Mouse (Mus musculus) gastrocnemius, postnatal 14 days (tissue): ENCODE measurements around the gene Selenov. TPM values are rescaled to one million over a fixed set of nuclear protein-coding genes. Genes with fewer than 3 reads are reported as not detected.
"Not testable (repeated sequence)": the region's sequence is repeated elsewhere in the genome, so short reads cannot be mapped to it uniquely, and the experiment has no call there.

ENCODE experiments used
- DNase-seq: peaks from one replicate; pipeline ENCODE4 v3.0.0; 2021; ENCODE audit warnings: mixed read lengths
- intact Hi-C: fragments of 180-260 bp; cut with DNase I; formaldehyde crosslinking; loops from one replicate; pipeline ENCODE4 v1.15.1; 2025; ENCODE audit warnings: low total_unique reads
- total RNA-seq, 2 experiments: library from RNA; stranded (reverse); gene quantifications; 2 replicates each; pipeline ENCODE4 v1.2.3; 2021

Selenov gene
- total RNA-seq, 2 experiments from 2014 or later = not detected

- DNase-seq = no peak
- intact Hi-C loops = no loop called here
These were observed 42.0 kb downstream of the Selenov start for GRCm38 (mm10) chr7:28248957-28249356.

GRCm38 (mm10) chr7:28243943-28244342, 47.0 kb downstream of the Selenov start:
- DNase-seq, intact Hi-C loops: not testable (repeated sequence)

Other genes with a start within 250 kb of the Selenov start
- gene Psmc4, start 241.1 kb downstream of the Selenov start, total RNA-seq = 100 to 1,000 TPM; 104 to 107 TPM
- under 1 TPM in 1 of 2 experiments, not detected in 1; 0.12 TPM for gene Fcgbp, start 219.9 kb downstream of the Selenov start, total RNA-seq
- gene 9530053A07Rik, start 161.7 kb downstream of the Selenov start, total RNA-seq = not detected
- 10 to 100 TPM; 23.7 to 31.0 TPM for gene Fbl, start 121.5 kb downstream of the Selenov start, total RNA-seq
- gene Dyrk1b, start 111.7 kb downstream of the Selenov start, total RNA-seq = 100 to 1,000 TPM; 129 to 156 TPM
- 1 to 10 TPM; 6.9 to 8.9 TPM for gene Eid2, start 23.3 kb downstream of the Selenov start, total RNA-seq
- 1 to 10 TPM; 5.6 to 5.9 TPM for gene Eid2b, start 13.4 kb downstream of the Selenov start, total RNA-seq
- gene Dll3, start 11.1 kb upstream of the Selenov start, total RNA-seq = not detected
- 10 to 100 TPM; 38.2 to 39.4 TPM for gene Timm50, start 20.9 kb upstream of the Selenov start, total RNA-seq
- 10 to 100 TPM; 60.0 to 60.1 TPM for gene Supt5, start 47.6 kb upstream of the Selenov start, total RNA-seq
- 100 to 1,000 TPM; 522 to 620 TPM for gene Rps16, start 59.5 kb upstream of the Selenov start, total RNA-seq
- 10 to 100 TPM; 15.0 to 15.7 TPM for gene Plekhg2, start 81.4 kb upstream of the Selenov start, total RNA-seq
- 10 to 100 TPM in 1 of 2 experiments, 1 to 10 TPM in 1; 5.9 to 11.6 TPM for gene Zfp36, start 89.1 kb upstream of the Selenov start, total RNA-seq
- gene Med29, start 101.5 kb upstream of the Selenov start, total RNA-seq = 10 to 100 TPM; 20.7 to 20.9 TPM
- gene Paf1, start 101.8 kb upstream of the Selenov start, total RNA-seq = 10 to 100 TPM; 32.9 to 34.8 TPM
- gene Gmfg, start 146.3 kb upstream of the Selenov start, total RNA-seq = 1 to 10 TPM; 5.3 to 5.9 TPM
- gene Lrfn1, start 160.8 kb upstream of the Selenov start, total RNA-seq = 1 to 10 TPM; 1.2 to 1.4 TPM
- gene Ifnl2, start 219.3 kb upstream of the Selenov start, total RNA-seq = not detected
- not detected for gene Ifnl3, start 231.7 kb upstream of the Selenov start, total RNA-seq
- not detected for gene Sycn, start 249.7 kb upstream of the Selenov start, total RNA-seq